Comparison of ENCODE assay signal across 9 mouse cellular contexts in the genomic region with DNA sequence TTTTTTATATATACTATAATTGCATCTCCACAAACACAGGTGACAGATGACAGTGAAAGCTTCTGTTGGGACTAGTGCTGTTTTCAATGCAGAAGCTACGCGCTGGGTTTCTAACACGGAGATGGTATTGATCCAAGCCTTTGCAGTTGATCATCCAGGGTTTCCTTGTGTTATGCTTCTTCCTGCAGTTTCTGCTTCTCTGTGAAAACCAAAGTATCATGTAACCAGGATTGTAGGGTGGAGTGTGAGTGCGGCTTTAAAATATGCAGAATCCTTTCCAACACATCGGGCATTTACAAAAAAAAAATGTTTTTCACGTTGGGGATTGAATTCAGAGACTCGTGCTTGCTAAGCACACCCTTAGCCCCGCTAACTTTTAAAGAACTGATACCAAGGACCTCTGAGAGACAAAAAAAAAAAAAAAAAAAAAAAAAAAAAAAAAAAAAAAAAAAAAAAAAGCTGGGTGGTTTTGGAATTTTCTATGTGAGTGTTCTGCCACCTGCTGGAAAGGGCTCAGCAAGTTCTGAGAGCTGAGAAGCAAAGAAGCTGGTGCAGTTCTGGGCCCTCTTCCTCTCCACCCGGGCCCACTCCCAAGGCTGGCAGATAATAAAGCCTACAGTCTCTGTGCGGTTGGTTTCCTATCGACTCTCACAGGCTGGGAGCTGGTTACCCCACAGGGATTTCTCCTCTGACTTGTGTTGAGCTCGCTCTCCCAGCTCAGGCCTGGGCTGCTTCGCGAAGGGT.
DNase-seq lines count a peak whose midpoint lies in the region; ATAC-seq and TF ChIP-seq lines count a peak whose summit lies in the region.
"Had no signal": no experiment of that assay in that cellular context is flagged by ENCODE, and none has a peak within 500 bp of the region (broad histone marks: within the 10 kb centered on the region; RNA-seq: fewer than 3 reads in every experiment).

No protein-coding gene starts in this region.

- no peak for TF ChIP-seq POLR2A in limb, embryonic 14.5 days (IDR thresholded peaks at IDR 0.05; ENCODE audit: borderline replicate concordance, extremely low read depth, insufficient read depth, insufficient read length)

- WGBS in embryonic facial prominence, embryonic 14.5 days: 48% methylated on average over 14 of the region's 14 CpGs
- WGBS in kidney, embryonic 15.5 days: 59% methylated on average over 14 of the region's 14 CpGs
- 53% methylated on average over 14 of the region's 14 CpGs for WGBS in limb, embryonic 14.5 days

- peak overlapping the region; percentile 29 for H3K4me2 ChIP-seq in embryonic facial prominence, embryonic 14.5 days (ENCODE audit: low read depth, low read length)
- no peak overlapping the region for H3K4me2 ChIP-seq in kidney, embryonic 15.5 days
- no peak overlapping the region; the same call in 1 of the 2 replicates for H3K4me2 ChIP-seq in limb, embryonic 14.5 days (replicated peaks; ENCODE audit: low read depth, low read length, severe bottlenecking)
- H3K4me2 ChIP-seq: heart, embryonic 15.5 days had no signal

- H3K36me3 ChIP-seq in embryonic facial prominence, embryonic 14.5 days (ENCODE audit: control insufficient read depth, insufficient read depth, low read length): no peaks in the 10 kb centered on the region
- no peaks in the 10 kb centered on the region for H3K36me3 ChIP-seq in kidney, embryonic 15.5 days
- no peaks in the 10 kb centered on the region for H3K36me3 ChIP-seq in limb, embryonic 14.5 days (ENCODE audit: control insufficient read depth, insufficient read depth, low read length)
- H3K36me3 ChIP-seq: heart, embryonic 15.5 days had no signal

- ATAC-seq in embryonic facial prominence, embryonic 14.5 days (ENCODE audit: low read depth): 0 out of 2 replicates have a peak, but pooled peaks have one; percentile 41
- no peak; the same call in 1 of the 2 replicates for ATAC-seq in kidney, embryonic 15.5 days (replicated peaks; ENCODE audit: low FRiP score)
- ATAC-seq in limb, embryonic 14.5 days (ENCODE audit: low FRiP score, low read depth): 0 out of 2 replicates have a peak, but pooled peaks have one; percentile 26

- peak; percentile 67 for DNase-seq in ES-CJ7 (ENCODE audit: low read depth, low spot score)
- peak; percentile 48 for DNase-seq in adrenal gland, postnatal 25 days
- peak; percentile 73 for DNase-seq in embryonic facial prominence, embryonic 14.5 days (ENCODE audit: low spot score)
- DNase-seq in heart, adult 9 months (ENCODE audit: low spot score in 2 of 2): peak; percentile 7 to 32
- DNase-seq in limb, embryonic 14.5 days (ENCODE audit: low spot score): no peak
- peak; percentile 14 for DNase-seq in ovary, adult 18-20 months (ENCODE audit: low spot score)
- peak; percentile 65 for DNase-seq in thymus, postnatal 4 days

- H3K4me3 ChIP-seq in embryonic facial prominence, embryonic 14.5 days (ENCODE audit: low read depth, low read length): no peak overlapping the region
- no peak overlapping the region for H3K4me3 ChIP-seq in kidney, embryonic 15.5 days (replicated peaks)
- no peak overlapping the region for H3K4me3 ChIP-seq in limb, embryonic 14.5 days (replicated peaks; ENCODE audit: low read length)
- H3K4me3 ChIP-seq: heart, embryonic 15.5 days had no signal

- no peaks in the 10 kb centered on the region for H3K9me3 ChIP-seq in embryonic facial prominence, embryonic 14.5 days (ENCODE audit: control insufficient read depth, low read length)
- no peaks in the 10 kb centered on the region for H3K9me3 ChIP-seq in kidney, embryonic 15.5 days (replicated peaks)
- no peaks in the 10 kb centered on the region for H3K9me3 ChIP-seq in limb, embryonic 14.5 days (ENCODE audit: control insufficient read depth, low read length)
- H3K9me3 ChIP-seq: heart, embryonic 15.5 days had no signal

- H3K9ac ChIP-seq in embryonic facial prominence, embryonic 14.5 days (ENCODE audit: low read depth, low read length): 0 out of 2 replicates have a peak overlapping the region, but pooled peaks have one; percentile 3
- H3K9ac ChIP-seq in kidney, embryonic 15.5 days: no peak overlapping the region
- H3K9ac ChIP-seq in limb, embryonic 14.5 days (ENCODE audit: low read depth, low read length, severe bottlenecking): no peak overlapping the region
- H3K9ac ChIP-seq: heart, embryonic 15.5 days had no signal

- peaks cover 5% of the 10 kb centered on the region for H3K4me1 ChIP-seq in embryonic facial prominence, embryonic 14.5 days (ENCODE audit: control insufficient read depth, insufficient read depth, low read length)
- peaks cover 11% of the 10 kb centered on the region for H3K4me1 ChIP-seq in kidney, embryonic 15.5 days
- peaks cover 4% of the 10 kb centered on the region; the same call in 1 of the 2 replicates for H3K4me1 ChIP-seq in limb, embryonic 14.5 days (ENCODE audit: control insufficient read depth, insufficient read depth, low read length)

- H3K27ac ChIP-seq in embryonic facial prominence, embryonic 14.5 days (replicated peaks; ENCODE audit: low read depth, low read length): peak overlapping the region; percentile 61
- peak overlapping the region; percentile 75 for H3K27ac ChIP-seq in kidney, embryonic 15.5 days
- no peak overlapping the region for H3K27ac ChIP-seq in limb, embryonic 14.5 days (replicated peaks; ENCODE audit: low read depth, low read length)
- H3K27ac ChIP-seq: heart, embryonic 15.5 days had no signal

- H3K27me3 ChIP-seq in embryonic facial prominence, embryonic 14.5 days (replicated peaks; ENCODE audit: control insufficient read depth, insufficient read depth, low read length): no peaks in the 10 kb centered on the region
- no peaks in the 10 kb centered on the region for H3K27me3 ChIP-seq in kidney, embryonic 15.5 days
- no peaks in the 10 kb centered on the region for H3K27me3 ChIP-seq in limb, embryonic 14.5 days (ENCODE audit: control insufficient read depth, insufficient read depth, low read length)
- H3K27me3 ChIP-seq: heart, embryonic 15.5 days had no signal
